Mouse (Mus musculus) forebrain, embryonic 13.5 days (tissue): Measurements from ENCODE around the gene Rad23a. TPM values are rescaled to one million over a fixed set of nuclear protein-coding genes. Genes with fewer than 3 reads are reported as not detected.
A peak's percentile ranks its signal among the peaks of the same experiment; 100 is the strongest.

Experiments
- ATAC-seq: fragments of 200-750 bp; cut with Nextera tagmentation; 2 replicates; pipeline ENCODE4 v1.8.0; 2017
- H3K27ac ChIP-seq: fragments of 300-500 bp; sonication (generic); 2 replicates; pipeline ENCODE4 v1.5.1; 2015; ENCODE audit warnings: inconsistent platforms, mild to moderate bottlenecking, moderate library complexity
- H3K27me3 ChIP-seq: fragments of 300-500 bp; sonication (generic); 2 replicates; pipeline ENCODE4 v1.6.1; 2015; ENCODE audit warnings: mild to moderate bottlenecking, inconsistent platforms
- H3K36me3 ChIP-seq: fragments of 300-500 bp; sonication (generic); 2 replicates; pipeline ENCODE4 v1.6.1; 2015; ENCODE audit warnings: mild to moderate bottlenecking, inconsistent platforms; ENCODE audit not compliant: poor library complexity, severe bottlenecking
- H3K4me1 ChIP-seq: fragments of 300-500 bp; sonication (generic); 2 replicates; pipeline ENCODE4 v1.6.1; 2015; ENCODE audit warnings: inconsistent platforms
- H3K4me2 ChIP-seq: fragments of 300-500 bp; sonication (generic); 2 replicates; pipeline ENCODE4 v1.6.1; 2015; ENCODE audit warnings: inconsistent platforms, mild to moderate bottlenecking, moderate library complexity
- H3K4me3 ChIP-seq: fragments of 300-500 bp; sonication (generic); 2 replicates; pipeline ENCODE4 v1.5.1; 2015; ENCODE audit warnings: mild to moderate bottlenecking, inconsistent platforms
- H3K9ac ChIP-seq: fragments of 300-500 bp; sonication (generic); 2 replicates; pipeline ENCODE4 v1.6.1; 2015; ENCODE audit warnings: mild to moderate bottlenecking, inconsistent platforms
- H3K9me3 ChIP-seq: fragments of 300-500 bp; sonication (generic); replicated peaks from 2 replicates; pipeline ENCODE4 v1.6.1; 2016; ENCODE audit warnings: inconsistent platforms
- WGBS: fragments of 180-500 bp; shearing (Covaris S2); methylation state at CpG from one replicate; pipeline ENCODE4 v1.1.7; 2015; 5-methylcytosine and 5-hydroxymethylcytosine counted together
- polyA plus RNA-seq: library from polyadenylated mRNA; unstranded; fragments of >200 nt; fragmentation: Nextera tagmentation; extraction: Ambion mirVana; gene quantifications from 2 replicates; pipeline ENCODE4 v1.2.1, GENCODE M21; 2015

The Rad23a gene
- polyA plus RNA-seq, 1 experiment from 2014 or later = 93.9 TPM

GRCm38 (mm10) chr8:84822723-84823122, 17.7 kb downstream of the Rad23a start, which contains the start of gene Dand5:
TSS of gene Dand5 (minus strand) at chr8:84822823.
- Histone ChIP-seq H3K4me2 (peak within 1 kb of the TSS; percentile 56), H3K27ac (no peak within 1 kb of the TSS), H3K36me3 (no peaks in the 10 kb centered on the region), H3K4me1 (peaks cover 9% of the 10 kb centered on the region), H3K9ac (no peak within 1 kb of the TSS; the same call in 1 of the 2 replicates), H3K9me3 (no peaks in the 10 kb centered on the region), H3K4me3 (peak within 1 kb of the TSS; percentile 25; the same call in 1 of the 2 replicates), H3K27me3 (0 out of 2 replicates have a peak, but pooled peaks cover 3% of the 10 kb centered on the region)
- no peak for ATAC-seq
- WGBS = 32% methylated on average over 3 of the region's 3 CpGs

- 74% methylated on average over 17 of the region's 17 CpGs for WGBS
- no peaks in the 10 kb centered on the region for H3K9me3 ChIP-seq
Observed at GRCm38 (mm10) chr8:84816117-84816516, 24.3 kb downstream of the Rad23a start.

GRCm38 (mm10) chr8:84815547-84815946, 24.9 kb downstream of the Rad23a start:
- Histone ChIP-seq H3K27me3 (no peaks in the 10 kb centered on the region), H3K36me3 (no peaks in the 10 kb centered on the region), H3K9ac (no peak overlapping the region), H3K27ac (peak overlapping the region; percentile 97), H3K4me3 (no peak overlapping the region), H3K4me2 (peak overlapping the region; percentile 37), H3K4me1 (peaks cover 48% of the 10 kb centered on the region), H3K9me3 (no peaks in the 10 kb centered on the region)
- ATAC-seq = peak; percentile 37; the same call in 1 of the 2 replicates
- WGBS = 10% methylated on average over 9 of the region's 9 CpGs

More at GRCm38 (mm10) chr8:84816117-84816516, 24.3 kb downstream of the Rad23a start:
- Histone ChIP-seq H3K4me2 (no peak overlapping the region), H3K4me1 (peaks cover 43% of the 10 kb centered on the region), H3K27ac (0 out of 2 replicates have a peak overlapping the region, but pooled peaks have one; percentile 97), H3K4me3 (no peak overlapping the region), H3K36me3 (no peaks in the 10 kb centered on the region), H3K9ac (no peak overlapping the region), H3K27me3 (no peaks in the 10 kb centered on the region)
- ATAC-seq = no peak

GRCm38 (mm10) chr8:84814555-84815441, 25.7 kb downstream of the Rad23a start:
- 36% methylated on average over 19 of the region's 19 CpGs for WGBS
- H3K4me2 ChIP-seq = peak overlapping the region; percentile 37
- 0 out of 2 replicates have a peak overlapping the region, but pooled peaks have one; percentile 43 for H3K9ac ChIP-seq
- peaks cover 54% of the 10 kb centered on the region for H3K4me1 ChIP-seq
- no peak overlapping the region for H3K4me3 ChIP-seq
- H3K27me3 ChIP-seq = no peaks in the 10 kb centered on the region
- peak; percentile 55 for ATAC-seq
- H3K27ac ChIP-seq = peak overlapping the region; percentile 97
- no peaks in the 10 kb centered on the region for H3K9me3 ChIP-seq
- no peaks in the 10 kb centered on the region for H3K36me3 ChIP-seq

GRCm38 (mm10) chr8:84814240-84814554, 26.3 kb downstream of the Rad23a start:
- peak overlapping the region; percentile 97 for H3K27ac ChIP-seq
- ATAC-seq = peak; percentile 42
- no peaks in the 10 kb centered on the region for H3K9me3 ChIP-seq
- no peaks in the 10 kb centered on the region for H3K36me3 ChIP-seq
- peak overlapping the region; percentile 37 for H3K4me2 ChIP-seq
- WGBS = 77% methylated on average over 11 of the region's 11 CpGs
- H3K27me3 ChIP-seq = no peaks in the 10 kb centered on the region
- H3K4me1 ChIP-seq = peaks cover 60% of the 10 kb centered on the region
- H3K4me3 ChIP-seq = no peak overlapping the region
- 0 out of 2 replicates have a peak overlapping the region, but pooled peaks have one; percentile 6 for H3K9ac ChIP-seq

- Histone ChIP-seq H3K9ac (0 out of 2 replicates have a peak overlapping the region, but pooled peaks have one; percentile 6), H3K4me2 (peak overlapping the region; percentile 37; the same call in 1 of the 2 replicates), H3K27me3 (no peaks in the 10 kb centered on the region), H3K27ac (peak overlapping the region; percentile 97), H3K4me1 (peaks cover 63% of the 10 kb centered on the region), H3K9me3 (no peaks in the 10 kb centered on the region), H3K4me3 (no peak overlapping the region), H3K36me3 (no peaks in the 10 kb centered on the region)
- 79% methylated on average over 3 of the region's 3 CpGs for WGBS
- ATAC-seq = no peak
Observed at GRCm38 (mm10) chr8:84813830-84814229, 26.6 kb downstream of the Rad23a start.

- peaks cover 67% of the 10 kb centered on the region for H3K4me1 ChIP-seq
- H3K36me3 ChIP-seq = no peaks in the 10 kb centered on the region
- H3K4me2 ChIP-seq = no peak overlapping the region
- no peaks in the 10 kb centered on the region for H3K27me3 ChIP-seq
- no peak overlapping the region for H3K4me3 ChIP-seq
- no peaks in the 10 kb centered on the region for H3K9me3 ChIP-seq
- H3K27ac ChIP-seq = peak overlapping the region; percentile 97
- H3K9ac ChIP-seq = no peak overlapping the region
- 1% methylated on average over 5 of the region's 5 CpGs for WGBS
- ATAC-seq = 0 out of 2 replicates have a peak, but pooled peaks have one; percentile 9
Observed at GRCm38 (mm10) chr8:84813059-84813458, 27.4 kb downstream of the Rad23a start.

GRCm38 (mm10) chr8:84811303-84811702, 29.2 kb downstream of the Rad23a start:
- no peaks in the 10 kb centered on the region for H3K9me3 ChIP-seq
- H3K4me3 ChIP-seq = peak overlapping the region; percentile 20
- no peaks in the 10 kb centered on the region for H3K36me3 ChIP-seq
- H3K4me2 ChIP-seq = peak overlapping the region; percentile 55
- 11% methylated on average over 10 of the region's 10 CpGs for WGBS
- H3K27me3 ChIP-seq = peaks cover 5% of the 10 kb centered on the region; the same call in 1 of the 2 replicates
- peaks cover 67% of the 10 kb centered on the region for H3K4me1 ChIP-seq
- H3K9ac ChIP-seq = peak overlapping the region; percentile 28
- no peak for ATAC-seq
- H3K27ac ChIP-seq = peak overlapping the region; percentile 71

- WGBS = under 1% methylated on average over 32 of the region's 32 CpGs
- Histone ChIP-seq H3K36me3 (no peaks in the 10 kb centered on the region), H3K9ac (peak overlapping the region; percentile 28), H3K27me3 (peaks cover 9% of the 10 kb centered on the region; the same call in 1 of the 2 replicates), H3K27ac (peak overlapping the region; percentile 71), H3K4me2 (peak overlapping the region; percentile 55), H3K9me3 (no peaks in the 10 kb centered on the region), H3K4me1 (peaks cover 67% of the 10 kb centered on the region), H3K4me3 (peak overlapping the region; percentile 20)
- peak; percentile 79 for ATAC-seq
Observed at GRCm38 (mm10) chr8:84810896-84811295, 29.6 kb downstream of the Rad23a start.

- peaks cover 58% of the 10 kb centered on the region for H3K4me1 ChIP-seq
- no peak for ATAC-seq
- no peak overlapping the region for H3K4me2 ChIP-seq
- H3K9me3 ChIP-seq = no peaks in the 10 kb centered on the region
- peak overlapping the region; percentile 49; the same call in 1 of the 2 replicates for H3K27ac ChIP-seq
- WGBS = 71% methylated on average over 5 of the region's 5 CpGs
- no peaks in the 10 kb centered on the region for H3K36me3 ChIP-seq
- peaks cover 14% of the 10 kb centered on the region; the same call in 1 of the 2 replicates for H3K27me3 ChIP-seq
- no peak overlapping the region for H3K9ac ChIP-seq
- no peak overlapping the region for H3K4me3 ChIP-seq
Observed at GRCm38 (mm10) chr8:84809941-84810280, 30.6 kb downstream of the Rad23a start.

- Histone ChIP-seq H3K4me3 (no peak overlapping the region), H3K4me2 (no peak overlapping the region), H3K27me3 (peaks cover 18% of the 10 kb centered on the region; the same call in 1 of the 2 replicates), H3K9ac (no peak overlapping the region), H3K27ac (peak overlapping the region; percentile 49), H3K9me3 (no peaks in the 10 kb centered on the region), H3K36me3 (no peaks in the 10 kb centered on the region), H3K4me1 (peaks cover 52% of the 10 kb centered on the region)
- peak; percentile 20 for ATAC-seq
- 39% methylated on average over 12 of the region's 12 CpGs for WGBS
Observed at GRCm38 (mm10) chr8:84809109-84809940, 31.1 kb downstream of the Rad23a start.
